Mouse (Mus musculus) limb, embryonic 15.5 days (tissue): ENCODE measurements around the gene Cpeb2. TPM values are rescaled to one million over a fixed set of nuclear protein-coding genes. Genes with fewer than 3 reads are reported as not detected.

Source experiments
- ATAC-seq: fragments of 200-750 bp; cut with Nextera tagmentation; 2 replicates; pipeline ENCODE4 v1.8.0; 2017; ENCODE audit warnings: low read depth, moderate TSS enrichment; ENCODE audit not compliant: insufficient number of reproducible peaks, low FRiP score, low TSS enrichment
- H3K27ac ChIP-seq: fragments of 300-500 bp; sonication (generic); 2 replicates; pipeline ENCODE4 v1.5.1; 2015; ENCODE audit warnings: moderate library complexity, mild to moderate bottlenecking, inconsistent platforms
- H3K27me3 ChIP-seq: fragments of 300-500 bp; sonication (generic); 2 replicates; pipeline ENCODE4 v1.6.1; 2015; ENCODE audit warnings: inconsistent platforms
- H3K36me3 ChIP-seq: fragments of 300-500 bp; sonication (generic); 2 replicates; pipeline ENCODE4 v1.6.1; 2015; ENCODE audit warnings: inconsistent platforms
- H3K4me1 ChIP-seq: fragments of 300-500 bp; sonication (generic); 2 replicates; pipeline ENCODE4 v1.6.1; 2015; ENCODE audit warnings: inconsistent platforms
- H3K4me2 ChIP-seq: fragments of 300-500 bp; sonication (generic); 2 replicates; pipeline ENCODE4 v1.6.1; 2015; ENCODE audit warnings: mild to moderate bottlenecking, inconsistent platforms
- H3K4me3 ChIP-seq: fragments of 300-500 bp; sonication (generic); 2 replicates; pipeline ENCODE4 v1.5.1; 2015; ENCODE audit warnings: mild to moderate bottlenecking, inconsistent platforms
- H3K9ac ChIP-seq: fragments of 300-500 bp; sonication (generic); 2 replicates; pipeline ENCODE4 v1.6.1; 2015; ENCODE audit warnings: inconsistent platforms
- H3K9me3 ChIP-seq: fragments of 300-500 bp; sonication (generic); 2 replicates; pipeline ENCODE4 v1.6.1; 2016; ENCODE audit warnings: inconsistent platforms
- WGBS: fragments of 180-500 bp; shearing (Covaris S2); methylation state at CpG from one replicate; pipeline ENCODE4 v1.1.7; 2015; 5-methylcytosine and 5-hydroxymethylcytosine counted together
- polyA plus RNA-seq: library from polyadenylated mRNA; unstranded; fragments of >200 nt; fragmentation: Nextera tagmentation; extraction: Ambion mirVana; gene quantifications from 2 replicates; pipeline ENCODE4 v1.2.1, GENCODE M21; 2015

Gene Cpeb2
- polyA plus RNA-seq, 1 experiment from 2014 or later: 6.0 TPM

DNA sequence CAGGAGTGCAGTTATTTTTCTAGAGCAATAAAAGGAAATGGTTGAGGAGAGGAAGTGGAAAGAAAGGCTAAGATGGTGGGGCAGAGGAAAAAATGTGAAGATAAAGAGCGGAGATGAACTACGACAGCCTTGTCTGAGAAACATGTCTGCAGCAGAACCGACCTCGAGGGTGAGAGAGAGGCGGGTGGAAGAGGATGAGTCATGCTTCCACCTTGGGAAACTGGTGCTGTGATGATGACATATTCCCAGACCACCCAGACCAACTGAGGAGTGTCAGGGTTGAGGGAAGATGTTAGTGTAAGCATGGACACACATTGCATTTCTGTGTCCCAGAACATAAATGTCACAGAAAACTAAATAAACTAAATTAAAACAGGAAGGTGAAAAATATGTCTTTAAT, 5.4 kb upstream of the Cpeb2 start:
- no peak overlapping the region for H3K4me3 ChIP-seq
- H3K9me3 ChIP-seq: no peaks in the 10 kb centered on the region
- H3K4me1 ChIP-seq: peaks cover 3% of the 10 kb centered on the region; the same call in 1 of the 2 replicates
- H3K27me3 ChIP-seq: no peaks in the 10 kb centered on the region
- H3K4me2 ChIP-seq: no peak overlapping the region
- no peak overlapping the region for H3K9ac ChIP-seq
- H3K36me3 ChIP-seq: no peaks in the 10 kb centered on the region
- H3K27ac ChIP-seq: no peak overlapping the region
- 74% methylated on average over 5 of the region's 5 CpGs for WGBS
- no peak for ATAC-seq

GRCm38 (mm10) chr5:43231061-43231460, 1.9 kb upstream of the Cpeb2 start:
- WGBS: 68% methylated on average over 2 of the region's 2 CpGs
- Histone ChIP-seq H3K9ac (no peak overlapping the region), H3K27ac (no peak overlapping the region), H3K27me3 (no peaks in the 10 kb centered on the region), H3K4me1 (peaks cover 8% of the 10 kb centered on the region), H3K9me3 (no peaks in the 10 kb centered on the region), H3K36me3 (no peaks in the 10 kb centered on the region), H3K4me3 (no peak overlapping the region), H3K4me2 (no peak overlapping the region)
- ATAC-seq: no peak

- ATAC-seq: no peak
These were observed 856 bp upstream of the Cpeb2 start for GRCm38 (mm10) chr5:43232149-43232479.

DNA sequence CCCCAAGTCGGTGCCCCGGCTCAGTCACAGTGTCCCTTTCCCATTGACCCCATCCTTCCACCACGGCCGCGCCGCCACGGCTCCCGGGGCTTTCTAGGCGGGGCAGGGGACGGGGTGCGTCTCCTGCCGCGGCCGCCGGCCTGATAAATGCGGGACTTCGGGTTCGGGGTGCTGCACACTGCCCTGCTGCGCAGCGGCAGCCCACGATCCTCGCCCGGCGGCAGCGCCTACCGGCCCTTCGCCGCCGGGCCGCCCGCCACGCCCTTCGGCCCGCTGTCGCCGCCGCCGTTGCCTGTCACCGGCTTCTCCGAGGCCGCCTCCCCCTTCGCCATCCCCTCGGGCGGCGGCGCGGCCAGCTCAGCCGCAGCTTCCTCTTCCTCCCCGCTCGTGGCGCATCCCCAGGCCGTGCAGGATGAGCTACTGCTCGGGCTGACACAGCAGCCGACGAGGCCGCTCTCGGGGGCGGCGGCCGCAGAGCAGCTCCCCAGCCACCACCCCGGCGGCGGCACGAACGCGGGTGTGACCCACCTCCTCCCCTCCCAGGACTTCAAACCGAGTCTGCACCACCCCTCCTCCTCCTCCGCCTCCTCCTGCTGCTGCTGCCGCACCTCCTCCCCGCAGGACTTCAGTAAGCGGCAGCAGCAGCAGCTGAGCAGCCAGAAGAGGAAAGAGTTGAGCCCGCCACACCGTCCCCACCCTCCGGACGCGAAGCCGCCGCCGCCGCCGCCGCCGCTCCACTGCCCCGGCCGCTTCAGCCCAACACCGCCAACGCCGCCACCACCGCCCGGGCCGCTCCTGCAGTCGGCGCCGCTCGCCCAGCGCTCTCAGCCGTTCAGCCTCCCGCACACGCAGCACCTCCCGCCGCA, 579 bp downstream of the Cpeb2 start:
- H3K36me3 ChIP-seq: no peaks in the 10 kb centered on the region
- H3K4me1 ChIP-seq: peaks cover 9% of the 10 kb centered on the region
- H3K4me3 ChIP-seq: peak overlapping the region; percentile 89
- peak overlapping the region; percentile 77 for H3K9ac ChIP-seq
- peak overlapping the region; percentile 97 for H3K27ac ChIP-seq
- WGBS: under 1% methylated on average over 69 of the region's 101 CpGs
- peak overlapping the region; percentile 97 for H3K4me2 ChIP-seq
- no peaks in the 10 kb centered on the region for H3K9me3 ChIP-seq
- peak; percentile 55 for ATAC-seq
- H3K27me3 ChIP-seq: no peaks in the 10 kb centered on the region

More at GRCm38 (mm10) chr5:43232149-43232479, 856 bp upstream of the Cpeb2 start:
- H3K9ac ChIP-seq: 0 out of 2 replicates have a peak overlapping the region, but pooled peaks have one; percentile 77
- peak overlapping the region; percentile 97 for H3K27ac ChIP-seq
- peak overlapping the region; percentile 89 for H3K4me3 ChIP-seq
- H3K36me3 ChIP-seq: no peaks in the 10 kb centered on the region
- no peaks in the 10 kb centered on the region for H3K27me3 ChIP-seq
- H3K9me3 ChIP-seq: no peaks in the 10 kb centered on the region
- peaks cover 9% of the 10 kb centered on the region for H3K4me1 ChIP-seq
- WGBS: 2% methylated on average over 6 of the region's 6 CpGs
- H3K4me2 ChIP-seq: peak overlapping the region; percentile 97

- peak overlapping the region; percentile 97 for H3K4me2 ChIP-seq
These were observed 1.6 kb downstream of the Cpeb2 start for GRCm38 (mm10) chr5:43234321-43235185.

GRCm38 (mm10) chr5:43235186-43235785, 2.3 kb downstream of the Cpeb2 start:
- Histone ChIP-seq H3K9ac (peak overlapping the region; percentile 77), H3K36me3 (no peaks in the 10 kb centered on the region), H3K4me3 (peak overlapping the region; percentile 89), H3K4me2 (peak overlapping the region; percentile 97), H3K4me1 (peaks cover 9% of the 10 kb centered on the region), H3K27ac (peak overlapping the region; percentile 97), H3K9me3 (no peaks in the 10 kb centered on the region), H3K27me3 (no peaks in the 10 kb centered on the region)
- WGBS: under 1% methylated on average over 27 of the region's 27 CpGs
- ATAC-seq: no peak

More at GRCm38 (mm10) chr5:43234321-43235185, 1.6 kb downstream of the Cpeb2 start:
- no peaks in the 10 kb centered on the region for H3K36me3 ChIP-seq
- peak overlapping the region; percentile 89 for H3K4me3 ChIP-seq
- H3K27me3 ChIP-seq: no peaks in the 10 kb centered on the region
- H3K9ac ChIP-seq: peak overlapping the region; percentile 77
- peak; percentile 35; the same call in 1 of the 2 replicates for ATAC-seq
- H3K27ac ChIP-seq: peak overlapping the region; percentile 97
- no peaks in the 10 kb centered on the region for H3K9me3 ChIP-seq
- 0% methylated on average over 77 of the region's 113 CpGs for WGBS
- H3K4me1 ChIP-seq: peaks cover 9% of the 10 kb centered on the region

- H3K4me3 ChIP-seq: peak overlapping the region; percentile 89
- no peak overlapping the region for H3K27ac ChIP-seq
- peak overlapping the region; percentile 97 for H3K4me2 ChIP-seq
- H3K9me3 ChIP-seq: no peaks in the 10 kb centered on the region
- no peaks in the 10 kb centered on the region for H3K27me3 ChIP-seq
- H3K36me3 ChIP-seq: no peaks in the 10 kb centered on the region
- 34% methylated on average over 5 of the region's 5 CpGs for WGBS
- ATAC-seq: no peak
- no peak overlapping the region for H3K9ac ChIP-seq
- H3K4me1 ChIP-seq: peaks cover 9% of the 10 kb centered on the region
These were observed 3.0 kb downstream of the Cpeb2 start for GRCm38 (mm10) chr5:43235997-43236396.

- Histone ChIP-seq H3K9me3 (no peaks in the 10 kb centered on the region), H3K36me3 (no peaks in the 10 kb centered on the region), H3K27me3 (no peaks in the 10 kb centered on the region), H3K9ac (no peak overlapping the region), H3K4me3 (no peak overlapping the region), H3K4me2 (no peak overlapping the region), H3K4me1 (peaks cover 9% of the 10 kb centered on the region), H3K27ac (no peak overlapping the region)
- no peak for ATAC-seq
- WGBS: 76% methylated on average over 3 of the region's 3 CpGs
These were observed 3.5 kb downstream of the Cpeb2 start for GRCm38 (mm10) chr5:43236476-43236875.

GRCm38 (mm10) chr5:43237238-43237637, 4.3 kb downstream of the Cpeb2 start:
- no peaks in the 10 kb centered on the region for H3K27me3 ChIP-seq
- no peak overlapping the region for H3K4me2 ChIP-seq
- peaks cover 8% of the 10 kb centered on the region for H3K4me1 ChIP-seq
- no peak for ATAC-seq
- no peak overlapping the region for H3K4me3 ChIP-seq
- H3K9me3 ChIP-seq: no peaks in the 10 kb centered on the region
- H3K27ac ChIP-seq: no peak overlapping the region
- no peaks in the 10 kb centered on the region for H3K36me3 ChIP-seq
- WGBS: 66% methylated on average over 12 of the region's 12 CpGs
- no peak overlapping the region for H3K9ac ChIP-seq

DNA sequence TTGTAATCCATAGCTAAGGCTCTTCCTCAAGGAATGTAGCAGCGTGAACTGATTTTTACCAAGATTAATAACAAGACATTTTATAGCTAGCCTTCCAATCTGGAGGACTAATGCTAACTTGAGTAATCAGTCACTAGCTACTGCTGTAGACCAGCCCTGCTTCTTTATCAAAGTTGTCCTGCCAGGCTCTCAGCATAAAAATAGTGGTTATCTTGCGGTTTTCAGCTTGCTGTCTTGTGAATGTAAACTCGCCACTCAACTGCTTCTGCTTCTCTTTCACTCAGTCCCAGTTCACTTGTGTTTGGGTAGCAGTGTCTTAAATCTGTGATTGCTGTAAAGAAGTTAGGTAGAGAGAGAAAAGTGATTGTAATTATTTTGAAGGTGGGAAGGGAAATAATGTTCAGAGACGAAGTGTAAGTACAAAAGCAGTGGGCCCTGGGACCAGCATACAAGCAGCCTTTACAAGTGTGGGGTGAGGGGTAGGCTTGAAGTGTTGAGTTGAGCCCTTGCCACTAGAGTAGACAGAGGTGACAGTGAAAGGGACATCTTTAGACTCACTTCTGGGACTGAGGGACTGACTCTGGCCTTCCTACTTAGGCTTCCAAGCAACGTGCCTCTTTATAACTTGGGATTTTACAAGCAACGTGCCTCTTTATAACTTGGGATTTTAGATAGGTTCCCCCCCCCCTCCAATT, 6.3 kb downstream of the Cpeb2 start:
- H3K27ac ChIP-seq: no peak overlapping the region
- H3K4me3 ChIP-seq: no peak overlapping the region
- H3K27me3 ChIP-seq: no peaks in the 10 kb centered on the region
- no peak overlapping the region for H3K9ac ChIP-seq
- no peaks in the 10 kb centered on the region for H3K9me3 ChIP-seq
- H3K4me1 ChIP-seq: peaks cover 6% of the 10 kb centered on the region
- no peaks in the 10 kb centered on the region for H3K36me3 ChIP-seq
- no peak overlapping the region for H3K4me2 ChIP-seq
- WGBS: 77% methylated on average over 6 of the region's 6 CpGs
- ATAC-seq: no peak

GRCm38 (mm10) chr5:43240729-43241128, 7.8 kb downstream of the Cpeb2 start:
- no peak overlapping the region for H3K4me2 ChIP-seq
- no peaks in the 10 kb centered on the region for H3K27me3 ChIP-seq
- no peak overlapping the region for H3K4me3 ChIP-seq
- no peak for ATAC-seq
- H3K36me3 ChIP-seq: no peaks in the 10 kb centered on the region
- no peak overlapping the region for H3K27ac ChIP-seq
- no peaks in the 10 kb centered on the region for H3K9me3 ChIP-seq
- H3K4me1 ChIP-seq: peaks cover 3% of the 10 kb centered on the region; the same call in 1 of the 2 replicates
- no peak overlapping the region for H3K9ac ChIP-seq
